Mouse (Mus musculus): ENCODE results near the gene Epha1. TPM values are rescaled to one million over a fixed set of nuclear protein-coding genes. Genes with fewer than 3 reads are reported as not detected.

Gene Epha1
- total RNA-seq, 2 experiments from 2014 or later = 0.35 to 0.36 TPM

DNA sequence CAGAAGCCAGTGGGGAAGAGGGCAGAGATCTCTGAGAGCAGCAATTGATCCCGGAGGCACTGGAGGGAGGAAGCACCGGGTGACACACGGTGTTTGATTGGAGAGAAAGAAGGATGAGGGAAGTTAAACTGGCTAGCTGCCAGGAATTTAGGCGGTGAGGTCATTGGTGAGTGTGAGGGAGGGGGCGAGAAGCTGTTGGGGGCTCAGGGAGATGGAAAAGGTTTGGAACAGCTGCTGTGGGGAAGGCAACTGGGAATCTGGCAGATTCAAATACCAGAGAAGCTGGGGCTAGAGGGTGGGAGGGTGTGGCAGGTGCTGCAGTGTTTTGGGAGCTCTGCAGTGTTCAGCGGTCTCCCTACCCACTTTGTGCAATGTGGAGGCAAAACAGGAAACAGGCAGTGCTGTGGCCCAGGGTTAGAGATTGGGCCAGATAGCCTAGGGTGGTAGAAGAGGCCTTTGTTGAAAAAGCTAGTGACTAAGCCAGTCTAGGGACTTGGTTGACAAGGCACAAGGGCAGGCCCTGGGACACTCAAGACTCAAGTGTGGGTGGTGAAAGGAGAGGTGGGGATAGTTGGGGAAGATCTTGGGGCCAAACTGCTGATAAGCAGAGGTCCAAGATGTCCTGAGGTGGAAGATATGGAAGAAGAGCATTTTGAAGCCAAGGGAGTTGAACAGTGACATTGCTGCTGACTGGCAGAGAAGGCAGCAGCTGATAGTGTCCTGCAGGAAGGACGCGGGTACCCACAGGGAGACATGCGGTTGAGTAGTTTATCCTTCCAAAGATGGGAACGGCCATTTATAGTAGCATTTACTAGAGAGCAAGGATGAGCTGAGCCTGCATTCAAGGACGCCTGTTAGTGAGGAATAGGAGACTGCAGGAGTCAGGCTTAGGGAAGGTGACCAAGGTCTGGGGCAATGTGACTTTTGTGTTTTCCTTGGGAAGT, 18.7 kb downstream of the Epha1 start:
- DNase-seq = no peak

- no peak for DNase-seq
Measured at GRCm38 (mm10) chr6:42353180-42353579, 19.9 kb downstream of the Epha1 start.

- DNase-seq = no peak
Measured at GRCm38 (mm10) chr6:42352486-42352846, 20.6 kb downstream of the Epha1 start.

DNA sequence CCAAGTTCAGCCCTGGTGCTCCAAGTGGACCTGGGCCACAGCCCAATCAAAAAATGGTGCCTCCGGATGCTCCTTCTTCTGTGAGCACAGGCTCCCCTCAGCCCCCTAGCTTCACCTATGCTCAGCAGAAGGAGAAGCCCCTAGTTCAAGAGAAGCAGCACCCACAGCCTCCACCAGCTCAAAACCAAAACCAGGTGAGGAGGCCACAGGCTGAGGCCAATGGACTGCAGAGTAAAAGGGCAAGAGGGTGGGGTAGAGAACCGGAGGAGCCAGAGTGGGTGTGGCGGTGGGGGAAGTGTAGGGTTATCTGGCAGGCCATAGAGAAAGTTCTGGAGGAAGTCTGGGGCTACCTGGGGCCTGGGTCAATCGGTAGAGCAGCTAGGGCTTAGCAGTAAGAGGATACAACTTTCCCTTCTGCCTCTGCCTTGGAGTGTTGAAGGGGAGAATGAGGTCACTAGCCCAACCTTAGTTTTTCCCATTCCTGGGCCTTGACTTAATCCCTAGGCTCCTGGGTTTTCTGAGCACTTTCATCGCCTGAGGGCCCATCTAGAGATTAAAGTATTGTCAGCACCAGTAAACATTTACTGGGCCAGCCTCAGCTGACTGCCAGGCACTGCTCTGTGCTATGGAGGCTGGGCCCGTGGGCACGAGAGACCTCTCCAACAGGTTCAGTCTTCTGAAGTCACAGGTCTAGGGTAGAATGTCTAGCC, 21.1 kb downstream of the Epha1 start:
- no peak for DNase-seq

- DNase-seq = no peak
Measured at GRCm38 (mm10) chr6:42350968-42351775, 21.9 kb downstream of the Epha1 start.

- peak; percentile 91 for DNase-seq
Measured at GRCm38 (mm10) chr6:42350021-42350967, 22.8 kb downstream of the Epha1 start.

GRCm38 (mm10) chr6:42349426-42350020, 23.5 kb downstream of the Epha1 start, which contains the start of gene Zyx:
Gene Zyx, plus strand, starts transcription at chr6:42349630.
- DNase-seq = peak; percentile 91

- DNase-seq = peak; percentile 73
Measured at GRCm38 (mm10) chr6:42349006-42349425, 24.1 kb downstream of the Epha1 start.

DNA sequence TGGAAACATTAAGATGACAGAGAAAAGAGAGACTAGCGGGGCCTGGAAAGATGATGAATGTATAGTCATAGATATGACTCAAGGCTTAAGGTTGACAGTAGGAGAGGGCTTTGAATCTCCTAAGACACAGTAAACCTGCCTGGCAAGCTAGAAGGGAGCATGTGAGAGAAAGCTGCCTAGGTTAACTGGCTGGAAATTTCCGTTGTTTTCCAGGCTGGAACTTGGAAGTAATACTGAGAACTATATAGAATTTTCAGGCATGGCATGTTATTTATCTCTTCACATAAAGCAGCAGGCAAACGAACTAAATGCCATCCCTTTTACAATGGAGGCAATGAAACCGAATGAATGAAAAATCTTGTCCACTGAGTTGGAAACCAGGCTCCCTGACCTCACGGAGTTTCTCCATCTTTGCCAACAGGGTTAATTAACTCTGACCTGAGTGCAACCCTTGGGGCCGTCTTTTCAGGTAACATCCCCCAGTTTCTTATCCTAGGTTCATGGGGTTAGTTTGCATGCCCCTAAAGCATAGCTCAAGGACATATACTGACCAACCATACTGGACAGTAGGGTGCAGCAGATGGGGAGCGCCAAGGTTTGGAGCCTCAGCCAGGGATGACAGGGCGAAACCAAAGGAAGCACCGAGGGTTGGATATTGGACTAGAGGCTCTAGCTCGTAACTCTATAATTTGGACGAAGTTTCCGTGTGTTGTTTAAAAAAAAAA, 24.6 kb downstream of the Epha1 start:
- no peak for DNase-seq

DNA sequence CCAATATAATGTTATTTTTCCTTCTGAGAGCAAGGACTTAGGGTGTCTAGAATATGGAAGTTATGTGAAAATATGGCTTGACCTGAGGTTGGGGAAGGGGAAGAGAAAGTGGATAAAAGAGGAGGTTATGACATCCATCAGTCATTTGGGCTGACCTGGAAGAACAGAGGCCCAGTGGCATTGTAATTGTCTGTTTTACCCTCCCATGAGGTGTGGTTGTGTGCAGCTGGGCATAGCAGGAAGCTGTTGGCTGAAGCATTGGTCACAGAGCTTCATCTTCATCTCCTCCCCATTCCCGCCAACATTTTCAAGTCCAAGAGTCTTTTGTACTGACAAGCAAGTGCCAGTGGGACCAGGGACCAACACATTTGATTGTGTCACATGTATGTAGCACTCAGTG, 28.8 kb downstream of the Epha1 start:
- no peak for DNase-seq

DNA sequence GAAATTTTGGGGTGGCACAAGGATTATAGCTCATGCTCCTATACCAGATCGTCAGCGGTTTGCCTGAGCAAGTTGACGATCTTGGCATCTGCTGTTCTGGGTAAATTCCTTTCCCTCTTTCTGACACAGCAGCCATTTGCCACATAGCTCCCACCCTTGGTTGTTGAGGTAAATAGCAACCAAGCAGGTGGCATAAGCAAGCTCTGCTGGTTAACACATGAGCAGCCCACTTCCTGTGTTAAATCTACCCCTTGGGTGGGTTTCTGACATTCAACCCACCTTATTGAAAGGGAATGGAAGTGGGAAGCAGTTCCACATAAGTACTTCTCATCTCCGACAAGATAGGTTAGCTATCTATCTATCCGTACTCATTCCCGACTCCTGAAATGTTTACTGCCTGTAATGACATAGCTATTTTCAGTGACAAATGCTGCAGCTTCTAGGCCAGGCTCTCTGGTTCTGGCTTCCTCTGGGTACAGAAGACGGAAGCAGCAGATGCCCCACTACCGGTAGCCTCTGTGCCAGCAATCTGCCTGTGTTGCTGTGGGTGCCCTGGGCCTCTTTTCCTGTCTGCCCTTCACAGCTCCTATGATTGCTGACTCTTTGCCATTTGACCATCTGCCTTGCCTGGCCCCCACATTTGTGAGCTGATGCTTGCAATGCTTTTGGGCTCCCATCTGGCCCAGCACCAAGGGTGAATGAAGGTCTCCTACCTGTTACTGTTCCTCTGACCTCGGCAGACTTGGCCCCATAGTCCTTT, 29.5 kb downstream of the Epha1 start:
- DNase-seq = no peak

- no peak for DNase-seq
Measured at GRCm38 (mm10) chr6:42342171-42342570, 30.9 kb downstream of the Epha1 start.

- no peak for DNase-seq
Measured at GRCm38 (mm10) chr6:42339981-42340380, 33.1 kb downstream of the Epha1 start.

GRCm38 (mm10) chr6:42339189-42339588, 33.9 kb downstream of the Epha1 start:
- no peak for DNase-seq

GRCm38 (mm10) chr6:42330946-42331345, 42.1 kb downstream of the Epha1 start:
- DNase-seq = no peak

DNA sequence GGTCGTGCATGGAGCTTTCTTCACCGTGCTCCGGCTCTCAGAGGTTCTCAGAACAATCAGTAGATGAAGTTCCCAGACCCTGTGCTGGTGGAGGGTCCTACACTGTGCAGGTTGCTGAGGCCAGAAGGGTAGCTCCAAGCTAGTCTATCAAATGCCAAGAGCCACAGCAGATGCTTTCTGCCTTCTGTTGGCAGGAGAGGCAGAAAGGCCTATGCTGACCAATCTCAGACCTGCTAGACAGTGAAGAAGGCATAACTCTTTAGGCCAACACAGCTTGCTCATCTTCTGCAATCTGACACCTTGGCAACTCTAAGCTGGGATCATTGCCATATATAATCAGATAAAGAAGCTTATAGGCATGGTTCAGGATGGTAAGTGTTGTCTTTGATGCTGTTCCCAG, 42.9 kb downstream of the Epha1 start:
- no peak for DNase-seq

- DNase-seq = no peak
Measured at GRCm38 (mm10) chr6:42328757-42329156, 44.3 kb downstream of the Epha1 start.

DNA sequence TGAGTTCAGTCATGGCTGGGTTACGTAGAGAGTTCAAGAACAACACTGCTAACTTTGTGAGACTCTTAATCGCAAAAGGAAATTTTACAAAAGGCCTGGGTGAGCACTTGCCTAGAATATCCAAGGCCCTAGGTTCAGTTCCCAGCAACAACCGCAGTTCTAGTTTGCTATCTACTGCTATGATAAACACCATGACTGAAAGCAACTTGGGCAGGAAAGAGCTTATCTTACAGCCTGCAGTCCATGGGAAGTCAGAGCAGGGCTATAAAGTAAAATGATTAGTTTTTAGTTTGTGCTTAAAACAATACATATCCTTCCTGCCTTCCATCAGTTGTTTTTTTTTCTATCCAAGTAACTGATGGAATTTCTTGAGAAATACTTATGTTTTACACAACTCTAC, 46.6 kb downstream of the Epha1 start:
- DNase-seq = no peak

- peak; percentile 76 for DNase-seq
Measured at GRCm38 (mm10) chr6:42325268-42325609, 47.8 kb downstream of the Epha1 start.
